Mouse (Mus musculus) embryonic facial prominence, embryonic 11.5 days (tissue): Measurements from ENCODE around the gene Pgm5. TPM values are rescaled to one million over a fixed set of nuclear protein-coding genes. Genes with fewer than 3 reads are reported as not detected.

ENCODE experiments used
- ATAC-seq: fragments of 200-750 bp; cut with Nextera tagmentation; replicated peaks from 2 replicates; pipeline ENCODE4 v1.8.0; 2017; ENCODE audit warnings: low read depth; ENCODE audit not compliant: insufficient number of reproducible peaks, low FRiP score, low TSS enrichment
- DNase-seq: peaks from one replicate; pipeline ENCODE4 v3.0.0-alpha.2; 2015; ENCODE audit warnings: low spot score
- H3K27ac ChIP-seq: fragments of 300-500 bp; sonication (generic); replicated peaks from 2 replicates; pipeline ENCODE4 v1.5.1; 2014; ENCODE audit warnings: mild to moderate bottlenecking, low read depth, low read length, control low read depth
- H3K27me3 ChIP-seq: fragments of 300-500 bp; sonication (generic); 2 replicates; pipeline ENCODE4 v1.6.1; 2014; ENCODE audit warnings: mild to moderate bottlenecking, low read length, moderate library complexity, mixed read lengths; ENCODE audit not compliant: control insufficient read depth, insufficient read depth
- H3K36me3 ChIP-seq: fragments of 300-500 bp; sonication (generic); replicated peaks from 2 replicates; pipeline ENCODE4 v1.6.1; 2014; ENCODE audit warnings: low read depth, mild to moderate bottlenecking, low read length, moderate library complexity, mixed read lengths; ENCODE audit not compliant: control insufficient read depth, insufficient read depth
- H3K4me1 ChIP-seq: fragments of 300-500 bp; sonication (generic); 2 replicates; pipeline ENCODE4 v1.6.1; 2014; ENCODE audit warnings: low read length, mixed read lengths; ENCODE audit not compliant: control insufficient read depth, insufficient read depth
- H3K4me2 ChIP-seq: fragments of 300-500 bp; sonication (generic); 2 replicates; pipeline ENCODE4 v1.6.1; 2014; ENCODE audit warnings: low read depth, mild to moderate bottlenecking, control low read depth, low read length, moderate library complexity
- H3K4me3 ChIP-seq: fragments of 300-500 bp; sonication (generic); 2 replicates; pipeline ENCODE4 v1.5.1; 2014; ENCODE audit warnings: low read depth, low read length, control low read depth
- H3K9ac ChIP-seq: fragments of 300-500 bp; sonication (generic); replicated peaks from 2 replicates; pipeline ENCODE4 v1.6.1; 2014; ENCODE audit warnings: mild to moderate bottlenecking, control low read depth, low read length
- H3K9me3 ChIP-seq: fragments of 300-500 bp; sonication (generic); replicated peaks from 2 replicates; pipeline ENCODE4 v1.6.1; 2016; ENCODE audit warnings: mild to moderate bottlenecking, low read length, inconsistent platforms, mixed read lengths; ENCODE audit not compliant: control insufficient read depth
- WGBS: fragments of 180-500 bp; shearing (Covaris S2); extraction: QIAGEN DNeasy Blood & Tissue Kit; methylation state at CpG from one replicate; pipeline ENCODE4 v1.1.7; 2014; 5-methylcytosine and 5-hydroxymethylcytosine counted together
- polyA plus RNA-seq: library from polyadenylated mRNA; unstranded; fragments of >200 nt; fragmentation: Nextera tagmentation; extraction: Ambion mirVana; gene quantifications from 2 replicates; pipeline ENCODE4 v1.2.1, GENCODE M21; 2014

Pgm5 gene
- polyA plus RNA-seq, 1 experiment from 2014 or later = 1.3 TPM

- H3K9ac ChIP-seq = no peak overlapping the region
- H3K4me1 ChIP-seq = no peaks in the 10 kb centered on the region
- H3K27ac ChIP-seq = no peak overlapping the region
- ATAC-seq = no peak
- 53% methylated on average over 6 of the region's 6 CpGs for WGBS
- no peaks in the 10 kb centered on the region for H3K27me3 ChIP-seq
- H3K4me2 ChIP-seq = no peak overlapping the region
- H3K4me3 ChIP-seq = no peak overlapping the region
- no peaks in the 10 kb centered on the region for H3K36me3 ChIP-seq
- no peak for DNase-seq
- no peaks in the 10 kb centered on the region for H3K9me3 ChIP-seq
Measured at GRCm38 (mm10) chr19:24652342-24653019, 209.2 kb downstream of the Pgm5 start.

GRCm38 (mm10) chr19:24651595-24651994 is 210.1 kb downstream of the Pgm5 start:
- WGBS = 46% methylated on average over 2 of the region's 2 CpGs
- Histone ChIP-seq H3K4me3 (no peak overlapping the region), H3K27ac (no peak overlapping the region), H3K9ac (no peak overlapping the region), H3K4me2 (no peak overlapping the region), H3K27me3 (no peaks in the 10 kb centered on the region), H3K9me3 (no peaks in the 10 kb centered on the region), H3K4me1 (no peaks in the 10 kb centered on the region), H3K36me3 (no peaks in the 10 kb centered on the region)
- DNase-seq (peak; percentile 9), ATAC-seq (no peak)

- H3K36me3 ChIP-seq = no peaks in the 10 kb centered on the region
- peak; percentile 14 for DNase-seq
- 75% methylated on average over 8 of the region's 8 CpGs for WGBS
- no peak for ATAC-seq
- H3K4me1 ChIP-seq = no peaks in the 10 kb centered on the region
- H3K4me2 ChIP-seq = no peak overlapping the region
- H3K4me3 ChIP-seq = no peak overlapping the region
- H3K9me3 ChIP-seq = no peaks in the 10 kb centered on the region
- no peaks in the 10 kb centered on the region for H3K27me3 ChIP-seq
- H3K9ac ChIP-seq = no peak overlapping the region
- no peak overlapping the region for H3K27ac ChIP-seq
Measured at GRCm38 (mm10) chr19:24650428-24650827, 211.2 kb downstream of the Pgm5 start.

GRCm38 (mm10) chr19:24648016-24648415 is 213.6 kb downstream of the Pgm5 start:
- no peaks in the 10 kb centered on the region for H3K36me3 ChIP-seq
- DNase-seq (no peak), ATAC-seq (no peak)
- no peak overlapping the region for H3K4me2 ChIP-seq
- H3K9me3 ChIP-seq = no peaks in the 10 kb centered on the region
- no peak overlapping the region for H3K9ac ChIP-seq
- H3K27me3 ChIP-seq = no peaks in the 10 kb centered on the region
- WGBS = 81% methylated on average over 8 of the region's 8 CpGs
- H3K4me3 ChIP-seq = no peak overlapping the region
- no peak overlapping the region for H3K27ac ChIP-seq
- no peaks in the 10 kb centered on the region for H3K4me1 ChIP-seq

GRCm38 (mm10) chr19:24646162-24646829 is 215.4 kb downstream of the Pgm5 start:
- no peak overlapping the region for H3K4me2 ChIP-seq
- H3K4me3 ChIP-seq = no peak overlapping the region
- 75% methylated on average over 8 of the region's 8 CpGs for WGBS
- no peak overlapping the region for H3K27ac ChIP-seq
- no peak for ATAC-seq
- no peaks in the 10 kb centered on the region for H3K36me3 ChIP-seq
- no peak for DNase-seq
- no peaks in the 10 kb centered on the region for H3K27me3 ChIP-seq
- H3K9me3 ChIP-seq = no peaks in the 10 kb centered on the region
- no peaks in the 10 kb centered on the region for H3K4me1 ChIP-seq
- no peak overlapping the region for H3K9ac ChIP-seq

GRCm38 (mm10) chr19:24644971-24645370 is 216.7 kb downstream of the Pgm5 start:
- Histone ChIP-seq H3K36me3 (no peaks in the 10 kb centered on the region), H3K4me3 (no peak overlapping the region), H3K4me1 (no peaks in the 10 kb centered on the region), H3K27ac (no peak overlapping the region), H3K9me3 (no peaks in the 10 kb centered on the region), H3K4me2 (no peak overlapping the region), H3K9ac (no peak overlapping the region), H3K27me3 (no peaks in the 10 kb centered on the region)
- 66% methylated on average over 10 of the region's 10 CpGs for WGBS
- DNase-seq = no peak
- no peak for ATAC-seq

- Histone ChIP-seq H3K27me3 (no peaks in the 10 kb centered on the region), H3K9ac (no peak overlapping the region), H3K4me1 (no peaks in the 10 kb centered on the region), H3K4me3 (no peak overlapping the region), H3K9me3 (no peaks in the 10 kb centered on the region), H3K27ac (no peak overlapping the region), H3K36me3 (no peaks in the 10 kb centered on the region), H3K4me2 (no peak overlapping the region)
- WGBS = 90% methylated on average over 6 of the region's 6 CpGs
- no peak for ATAC-seq
- DNase-seq = no peak
Measured at GRCm38 (mm10) chr19:24640982-24641381, 220.7 kb downstream of the Pgm5 start.

- Histone ChIP-seq H3K27ac (no peak overlapping the region), H3K27me3 (no peaks in the 10 kb centered on the region), H3K4me1 (no peaks in the 10 kb centered on the region), H3K9me3 (no peaks in the 10 kb centered on the region), H3K36me3 (no peaks in the 10 kb centered on the region), H3K4me3 (no peak overlapping the region), H3K9ac (no peak overlapping the region), H3K4me2 (no peak overlapping the region)
- DNase-seq (no peak), ATAC-seq (no peak)
- 91% methylated on average over 6 of the region's 6 CpGs for WGBS
Measured at GRCm38 (mm10) chr19:24637988-24638387, 223.7 kb downstream of the Pgm5 start.
